In the genomic region with DNA sequence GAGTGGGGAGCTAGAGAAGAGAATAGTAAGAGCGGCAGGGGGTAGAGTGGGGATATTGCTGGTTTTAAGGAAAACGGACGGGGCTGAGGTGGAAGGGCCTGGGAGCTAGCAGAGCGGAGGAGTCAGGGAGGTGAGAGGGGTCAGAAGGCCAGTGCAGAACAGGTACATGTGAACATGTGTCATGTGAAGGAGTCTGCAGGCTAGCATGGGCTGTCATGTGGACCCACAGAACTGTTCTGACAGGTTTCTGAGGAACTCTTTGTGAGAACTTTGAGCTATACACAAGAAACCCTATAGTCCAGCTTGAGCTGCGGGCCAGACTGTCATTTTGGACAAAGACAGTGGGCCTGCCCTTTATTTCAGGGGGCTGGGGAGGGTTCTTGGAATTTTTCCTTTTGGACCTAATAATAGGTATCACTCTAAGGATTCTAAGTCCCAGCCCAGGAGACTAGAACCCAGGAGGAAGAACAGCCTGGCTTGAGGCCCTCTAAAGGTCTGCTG, we compare ENCODE assay signal across 7 mouse cellular contexts. TPM values are rescaled to one million over a fixed set of nuclear protein-coding genes. Genes with fewer than 3 reads are reported as not detected.
DNase-seq lines count a peak whose midpoint lies in the region; ATAC-seq and TF ChIP-seq lines count a peak whose summit lies in the region.

A gene (plus strand): TSS at position 451 of the 501 bp plus-strand sequence.

- H3K9me3 ChIP-seq in forebrain, embryonic 13.5 days (replicated peaks), result no peaks in the 10 kb centered on the region
- no peaks in the 10 kb centered on the region for H3K9me3 ChIP-seq in limb, embryonic 14.5 days (ENCODE audit: control insufficient read depth, low read length)

- 0 out of 2 replicates have a peak, but pooled peaks cover 7% of the 10 kb centered on the region for H3K36me3 ChIP-seq in forebrain, embryonic 13.5 days (ENCODE audit: poor library complexity, severe bottlenecking)
- H3K36me3 ChIP-seq in limb, embryonic 14.5 days (ENCODE audit: control insufficient read depth, insufficient read depth, low read length), result peaks cover 8% of the 10 kb centered on the region; the same call in 1 of the 2 replicates
- no peaks in the 10 kb centered on the region for H3K36me3 ChIP-seq in splenic B cell, adult 2 months (ENCODE audit: control insufficient read depth, insufficient read depth, low read length, poor library complexity, severe bottlenecking)

- ATAC-seq in forebrain, embryonic 13.5 days, result no peak
- no peak for ATAC-seq in limb, embryonic 14.5 days (ENCODE audit: low FRiP score, low read depth)

- H3K4me1 ChIP-seq in forebrain, embryonic 13.5 days, result peaks cover 18% of the 10 kb centered on the region
- peaks cover 8% of the 10 kb centered on the region; the same call in 1 of the 2 replicates for H3K4me1 ChIP-seq in limb, embryonic 14.5 days (ENCODE audit: control insufficient read depth, insufficient read depth, low read length)

- no peak for TF ChIP-seq POLR2A in limb, embryonic 14.5 days (IDR thresholded peaks at IDR 0.05; ENCODE audit: borderline replicate concordance, extremely low read depth, insufficient read depth, insufficient read length)

- no peak within 1 kb of the TSS for H3K9ac ChIP-seq in forebrain, embryonic 13.5 days
- H3K9ac ChIP-seq in limb, embryonic 14.5 days (ENCODE audit: low read depth, low read length, severe bottlenecking), result no peak within 1 kb of the TSS

- DNase-seq in thymus, postnatal 0 days (ENCODE audit: low spot score), result no peak
- DNase-seq in thymus, postnatal 36 days, result no peak
- no peak for DNase-seq in limb, embryonic 14.5 days (ENCODE audit: low spot score)
- peak; percentile 13 for DNase-seq in splenic B cell, adult 2 months (ENCODE audit: low read depth, low spot score)
- no peak for DNase-seq in left cerebral cortex, adult 18-20 months (ENCODE audit: low spot score in 2 of 2)
- DNase-seq in cerebellum, postnatal 14 days, result no peak

- no peak within 1 kb of the TSS for H3K27ac ChIP-seq in forebrain, embryonic 13.5 days
- H3K27ac ChIP-seq in limb, embryonic 14.5 days (replicated peaks; ENCODE audit: low read depth, low read length), result no peak within 1 kb of the TSS

- H3K4me2 ChIP-seq in forebrain, embryonic 13.5 days, result peak within 1 kb of the TSS; percentile 50
- peak within 1 kb of the TSS; percentile 32 for H3K4me2 ChIP-seq in limb, embryonic 14.5 days (replicated peaks; ENCODE audit: low read depth, low read length, severe bottlenecking)

- no peak within 1 kb of the TSS for H3K4me3 ChIP-seq in forebrain, embryonic 13.5 days
- H3K4me3 ChIP-seq in limb, embryonic 14.5 days (replicated peaks; ENCODE audit: low read length), result no peak within 1 kb of the TSS

- WGBS in forebrain, embryonic 13.5 days, result 54% methylated on average over 5 of the region's 5 CpGs
- WGBS in limb, embryonic 14.5 days, result 65% methylated on average over 5 of the region's 5 CpGs

- H3K27me3 ChIP-seq in forebrain, embryonic 13.5 days, result no peaks in the 10 kb centered on the region
- H3K27me3 ChIP-seq in limb, embryonic 14.5 days (ENCODE audit: control insufficient read depth, insufficient read depth, low read length), result no peaks in the 10 kb centered on the region
- no peaks in the 10 kb centered on the region for H3K27me3 ChIP-seq in splenic B cell, adult 2 months (ENCODE audit: control insufficient read depth, insufficient read depth, low read length, poor library complexity, severe bottlenecking)

RNA-seq across cellular contexts. Expression of the gene that starts here (rescaled TPM):
- 136 and 152 TPM in 2 replicates for polyA plus RNA-seq in thymus, postnatal 0 days (2015; fragmentation: Nextera tagmentation; extraction: Ambion mirVana)
- 0.52 TPM in 1 of 2 replicates, not detected in the other for polyA plus RNA-seq in forebrain, embryonic 13.5 days (2015; fragmentation: Nextera tagmentation; extraction: Ambion mirVana)
- 2.0 and 2.5 TPM in 2 replicates for polyA plus RNA-seq in limb, embryonic 14.5 days (2012; rRNA removed)
- polyA plus RNA-seq in limb, embryonic 14.5 days (2014; fragmentation: Nextera tagmentation; extraction: Ambion mirVana), result 1.5 and 1.6 TPM in 2 replicates
- 1 to 10 TPM in 1 of 2 experiments, under 1 TPM in 1; 0.91 to 1.4 TPM for total RNA-seq in left cerebral cortex, adult 18-20 months (2021)

Comparison
In these comparisons a context has a peak if more than half of its experiments do, and no peak if none do; other contexts are left out.
1. RNA of the gene that starts here (polyA plus RNA-seq): 136 to 152 TPM in thymus, postnatal 0 days; 1.5 to 2.5 TPM in limb, embryonic 14.5 days and 0.52 TPM in forebrain, embryonic 13.5 days; every median in the first group is over 10 times any median in the second.